Mouse (Mus musculus) limb, embryonic 12.5 days (tissue): ENCODE measurements around the gene Fam160a1. TPM values are rescaled to one million over a fixed set of nuclear protein-coding genes. Genes with fewer than 3 reads are reported as not detected.

Source experiments
- ATAC-seq: fragments of 200-750 bp; cut with Nextera tagmentation; 2 replicates; pipeline ENCODE4 v1.8.0; 2017; ENCODE audit warnings: low read depth, moderate TSS enrichment; ENCODE audit not compliant: insufficient number of reproducible peaks, insufficient read depth, low FRiP score, low TSS enrichment
- H3K27ac ChIP-seq: fragments of 300-500 bp; sonication (generic); 2 replicates; pipeline ENCODE4 v1.5.1; 2016; ENCODE audit warnings: mild to moderate bottlenecking, moderate library complexity
- H3K27me3 ChIP-seq: fragments of 300-500 bp; sonication (generic); 2 replicates; pipeline ENCODE4 v1.6.1; 2016; ENCODE audit warnings: mild to moderate bottlenecking, moderate library complexity
- H3K36me3 ChIP-seq: fragments of 300-500 bp; sonication (generic); 2 replicates; pipeline ENCODE4 v1.6.1; 2016; ENCODE audit warnings: mild to moderate bottlenecking, moderate library complexity
- H3K4me1 ChIP-seq: fragments of 300-500 bp; sonication (generic); replicated peaks from 2 replicates; pipeline ENCODE4 v1.6.1; 2016
- H3K4me2 ChIP-seq: fragments of 300-500 bp; sonication (generic); 2 replicates; pipeline ENCODE4 v1.6.1; 2016; ENCODE audit warnings: mild to moderate bottlenecking, moderate library complexity
- H3K4me3 ChIP-seq: fragments of 300-500 bp; sonication (generic); replicated peaks from 2 replicates; pipeline ENCODE4 v1.5.1; 2016; ENCODE audit warnings: mild to moderate bottlenecking
- H3K9ac ChIP-seq: fragments of 300-500 bp; sonication (generic); replicated peaks from 2 replicates; pipeline ENCODE4 v1.6.1; 2016; ENCODE audit warnings: mild to moderate bottlenecking, moderate library complexity
- H3K9me3 ChIP-seq: fragments of 300-500 bp; sonication (generic); 2 replicates; pipeline ENCODE4 v1.6.1; 2016; ENCODE audit warnings: mild to moderate bottlenecking, moderate library complexity
- WGBS: fragments of 180-500 bp; shearing (Covaris S2); methylation state at CpG from one replicate; pipeline ENCODE4 v1.1.7; 2016; 5-methylcytosine and 5-hydroxymethylcytosine counted together
- polyA plus RNA-seq: library from polyadenylated mRNA; unstranded; fragments of >200 nt; fragmentation: Nextera tagmentation; extraction: Ambion mirVana; gene quantifications from 2 replicates; pipeline ENCODE4 v1.2.1, GENCODE M21; 2016

The Fam160a1 gene
- polyA plus RNA-seq, 1 experiment from 2014 or later, result 2.3 TPM

DNA sequence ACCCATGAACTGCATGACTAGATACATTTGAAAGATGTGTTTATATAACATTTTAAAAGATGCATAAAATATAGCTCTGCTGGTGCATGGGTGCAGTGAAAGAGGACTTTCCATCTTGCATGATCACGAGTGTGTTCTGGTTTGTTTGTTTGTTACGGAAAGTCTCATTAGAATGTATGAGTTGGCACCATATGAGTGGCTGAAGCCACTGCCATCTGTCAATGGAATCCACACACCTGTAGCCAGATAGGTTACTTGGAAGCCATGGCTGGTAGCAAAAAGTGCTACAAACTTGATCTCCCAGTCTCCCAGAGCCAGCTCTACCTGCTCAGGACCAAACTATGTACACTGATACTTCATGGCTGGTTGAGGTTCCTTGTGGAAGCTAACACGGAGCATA lies 161.6 kb downstream of the Fam160a1 start:
- H3K27me3 ChIP-seq, result no peaks in the 10 kb centered on the region
- H3K4me1 ChIP-seq, result peaks cover 10% of the 10 kb centered on the region; the same call in 1 of the 2 replicates
- no peak for ATAC-seq
- H3K4me2 ChIP-seq, result no peak overlapping the region
- no peak overlapping the region for H3K4me3 ChIP-seq
- no peaks in the 10 kb centered on the region for H3K9me3 ChIP-seq
- no peak overlapping the region for H3K9ac ChIP-seq
- no peak overlapping the region for H3K27ac ChIP-seq
- WGBS, result 95% methylated on average over 3 of the region's 3 CpGs
- H3K36me3 ChIP-seq, result peaks cover 6% of the 10 kb centered on the region; the same call in 1 of the 2 replicates

DNA sequence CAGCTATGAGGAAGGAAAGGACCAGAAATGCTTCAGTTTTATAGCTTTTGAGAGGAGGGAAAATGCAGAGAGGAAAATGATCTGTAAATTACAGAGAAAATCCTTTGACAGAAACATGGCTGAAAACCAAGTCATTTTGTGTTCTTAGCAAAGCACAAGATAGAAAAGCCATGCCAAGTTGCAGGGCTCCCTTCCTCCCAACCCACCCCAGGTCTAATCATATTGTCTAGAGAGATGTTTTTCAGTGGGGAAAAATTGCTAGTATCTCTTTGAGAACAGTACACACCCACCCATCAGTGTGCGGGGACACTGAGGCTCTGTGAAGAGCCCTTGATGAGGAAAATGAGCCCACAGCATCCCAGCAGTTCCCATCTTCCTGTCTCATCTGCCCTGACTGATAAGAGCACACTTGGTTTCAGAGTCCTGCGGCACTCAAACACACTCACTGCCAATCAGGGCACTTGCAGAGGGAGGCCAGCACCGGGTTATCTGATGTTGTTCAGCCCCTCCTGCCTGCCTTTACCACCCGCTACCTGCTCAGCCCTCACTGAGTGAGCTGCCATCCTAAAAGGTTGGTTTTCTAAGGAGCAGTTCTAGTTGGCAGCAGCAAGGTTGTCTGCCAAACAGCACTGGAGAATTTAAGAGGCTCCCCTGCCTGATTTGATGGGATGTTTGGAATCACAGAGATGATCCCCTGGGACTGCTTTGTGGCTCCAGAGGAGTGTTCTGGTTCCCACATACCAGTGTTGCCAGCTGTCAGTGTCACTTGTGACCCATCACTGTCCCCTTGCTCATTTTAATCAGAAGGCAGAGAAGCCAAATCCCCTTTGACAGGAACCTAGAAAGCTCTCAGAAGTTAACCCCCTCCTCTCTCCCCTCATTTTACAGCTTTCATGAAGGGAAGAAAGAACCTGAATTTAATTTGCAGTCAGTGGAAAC lies 164.1 kb downstream of the Fam160a1 start:
- peaks cover 6% of the 10 kb centered on the region; the same call in 1 of the 2 replicates for H3K36me3 ChIP-seq
- no peaks in the 10 kb centered on the region for H3K27me3 ChIP-seq
- no peak overlapping the region for H3K4me3 ChIP-seq
- H3K4me1 ChIP-seq, result peaks cover 10% of the 10 kb centered on the region; the same call in 1 of the 2 replicates
- WGBS, result 81% methylated on average over 4 of the region's 4 CpGs
- H3K4me2 ChIP-seq, result no peak overlapping the region
- no peak for ATAC-seq
- H3K9me3 ChIP-seq, result no peaks in the 10 kb centered on the region
- no peak overlapping the region for H3K27ac ChIP-seq
- H3K9ac ChIP-seq, result no peak overlapping the region

DNA sequence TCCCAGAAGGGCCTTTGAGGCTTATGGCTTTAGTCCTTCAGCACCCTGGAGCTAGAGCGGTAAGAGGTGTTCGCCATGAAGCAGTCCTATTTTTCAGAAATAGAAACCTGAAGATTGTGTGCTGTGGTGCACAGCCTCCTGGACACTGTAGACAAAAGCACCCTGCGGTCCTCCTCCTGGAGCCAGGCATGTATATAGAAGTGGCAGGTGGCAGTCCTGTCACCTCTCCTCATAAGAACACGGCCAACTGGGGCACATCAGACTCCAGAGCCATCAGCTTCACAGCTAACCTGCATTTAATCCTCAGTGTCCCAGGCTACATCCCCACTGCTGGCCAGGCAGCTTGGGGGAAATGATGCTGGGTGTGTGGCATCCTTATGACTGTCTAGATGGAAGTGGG lies 167.9 kb downstream of the Fam160a1 start:
- Histone ChIP-seq H3K27me3 (no peaks in the 10 kb centered on the region), H3K4me3 (no peak overlapping the region), H3K9ac (no peak overlapping the region), H3K27ac (no peak overlapping the region), H3K4me1 (no peaks in the 10 kb centered on the region), H3K9me3 (no peaks in the 10 kb centered on the region), H3K36me3 (peaks cover 8% of the 10 kb centered on the region), H3K4me2 (no peak overlapping the region)
- WGBS, result 94% methylated on average over 4 of the region's 4 CpGs
- ATAC-seq, result no peak

DNA sequence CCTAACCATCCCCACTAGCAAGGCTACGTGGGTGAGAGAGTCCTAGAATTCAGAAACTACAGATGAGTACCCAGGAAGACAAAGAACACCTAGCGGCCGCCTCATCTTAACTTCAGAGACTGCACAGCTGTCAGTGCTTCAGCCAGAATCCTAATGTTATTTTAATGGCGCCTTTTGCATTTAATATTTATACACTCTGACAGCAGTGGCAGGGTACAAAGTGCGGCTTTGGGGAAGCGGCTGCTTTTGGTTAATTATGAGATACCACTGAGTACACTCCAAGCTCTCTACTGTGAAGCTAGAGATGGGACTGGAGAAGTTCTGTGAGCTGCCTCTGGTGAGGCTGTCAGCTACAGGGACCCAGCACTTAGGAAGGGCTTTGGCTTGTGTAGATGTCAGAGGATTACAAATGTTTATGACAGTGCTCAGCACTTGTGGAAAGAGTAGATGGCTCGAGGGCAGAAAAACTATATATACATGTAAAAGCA lies 171.5 kb downstream of the Fam160a1 start:
- H3K27ac ChIP-seq, result no peak overlapping the region
- H3K4me1 ChIP-seq, result no peaks in the 10 kb centered on the region
- H3K27me3 ChIP-seq, result no peaks in the 10 kb centered on the region
- no peak overlapping the region for H3K4me3 ChIP-seq
- WGBS, result 87% methylated on average over 7 of the region's 7 CpGs
- no peak overlapping the region for H3K4me2 ChIP-seq
- peaks cover 2% of the 10 kb centered on the region; the same call in 1 of the 2 replicates for H3K36me3 ChIP-seq
- no peak overlapping the region for H3K9ac ChIP-seq
- ATAC-seq, result no peak
- H3K9me3 ChIP-seq, result no peaks in the 10 kb centered on the region

DNA sequence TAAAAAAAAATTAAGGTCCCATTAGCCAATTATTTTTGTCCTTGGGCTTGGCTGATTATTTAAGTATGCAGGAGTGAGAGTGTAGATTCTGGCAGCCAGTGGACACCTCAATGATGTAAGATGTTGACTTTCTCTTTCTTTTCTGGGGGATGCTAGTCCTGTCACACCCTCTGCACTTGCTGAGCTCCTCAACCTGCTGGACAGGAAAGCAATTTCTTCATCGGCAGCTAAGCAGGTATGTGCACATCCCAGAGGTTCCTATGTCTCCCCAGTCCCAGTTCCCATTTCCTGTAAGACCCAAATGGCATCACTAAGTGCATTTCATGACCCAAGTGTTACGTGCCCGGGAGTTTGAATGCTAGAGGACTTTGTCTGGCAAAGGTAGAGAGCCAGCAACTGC lies 172.3 kb downstream of the Fam160a1 start:
- no peak overlapping the region for H3K4me2 ChIP-seq
- H3K27ac ChIP-seq, result no peak overlapping the region
- H3K9ac ChIP-seq, result no peak overlapping the region
- H3K4me3 ChIP-seq, result no peak overlapping the region
- no peaks in the 10 kb centered on the region for H3K4me1 ChIP-seq
- WGBS, result 91% methylated on average over 3 of the region's 3 CpGs
- H3K27me3 ChIP-seq, result no peaks in the 10 kb centered on the region
- peaks cover 2% of the 10 kb centered on the region; the same call in 1 of the 2 replicates for H3K36me3 ChIP-seq
- no peak for ATAC-seq
- H3K9me3 ChIP-seq, result no peaks in the 10 kb centered on the region

DNA sequence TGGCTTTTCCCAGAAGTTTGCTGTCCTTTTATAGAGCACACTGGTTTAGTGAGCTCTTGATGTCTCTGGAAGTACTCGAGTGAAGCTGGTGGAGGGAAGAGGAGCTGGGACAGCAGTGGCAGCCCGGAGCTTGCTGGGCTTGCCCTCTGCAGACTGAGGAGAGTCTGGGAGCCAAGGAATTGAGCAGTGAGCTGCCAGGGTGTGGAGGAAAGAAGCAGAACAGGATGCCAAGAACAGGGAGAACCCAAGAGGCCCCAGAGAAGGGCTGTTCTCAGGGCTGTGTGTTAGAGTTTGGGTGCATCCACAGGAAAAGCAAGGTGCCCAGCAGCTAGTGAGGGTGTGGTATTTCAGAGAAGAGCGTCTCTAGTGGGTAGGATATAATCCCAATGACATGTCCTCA lies 175.3 kb downstream of the Fam160a1 start:
- H3K4me2 ChIP-seq, result no peak overlapping the region
- no peaks in the 10 kb centered on the region for H3K27me3 ChIP-seq
- H3K4me3 ChIP-seq, result no peak overlapping the region
- ATAC-seq, result no peak
- no peak overlapping the region for H3K27ac ChIP-seq
- no peak overlapping the region for H3K9ac ChIP-seq
- WGBS, result 82% methylated on average over 3 of the region's 3 CpGs
- H3K36me3 ChIP-seq, result peaks cover 5% of the 10 kb centered on the region; the same call in 1 of the 2 replicates
- H3K4me1 ChIP-seq, result no peaks in the 10 kb centered on the region
- H3K9me3 ChIP-seq, result no peaks in the 10 kb centered on the region

DNA sequence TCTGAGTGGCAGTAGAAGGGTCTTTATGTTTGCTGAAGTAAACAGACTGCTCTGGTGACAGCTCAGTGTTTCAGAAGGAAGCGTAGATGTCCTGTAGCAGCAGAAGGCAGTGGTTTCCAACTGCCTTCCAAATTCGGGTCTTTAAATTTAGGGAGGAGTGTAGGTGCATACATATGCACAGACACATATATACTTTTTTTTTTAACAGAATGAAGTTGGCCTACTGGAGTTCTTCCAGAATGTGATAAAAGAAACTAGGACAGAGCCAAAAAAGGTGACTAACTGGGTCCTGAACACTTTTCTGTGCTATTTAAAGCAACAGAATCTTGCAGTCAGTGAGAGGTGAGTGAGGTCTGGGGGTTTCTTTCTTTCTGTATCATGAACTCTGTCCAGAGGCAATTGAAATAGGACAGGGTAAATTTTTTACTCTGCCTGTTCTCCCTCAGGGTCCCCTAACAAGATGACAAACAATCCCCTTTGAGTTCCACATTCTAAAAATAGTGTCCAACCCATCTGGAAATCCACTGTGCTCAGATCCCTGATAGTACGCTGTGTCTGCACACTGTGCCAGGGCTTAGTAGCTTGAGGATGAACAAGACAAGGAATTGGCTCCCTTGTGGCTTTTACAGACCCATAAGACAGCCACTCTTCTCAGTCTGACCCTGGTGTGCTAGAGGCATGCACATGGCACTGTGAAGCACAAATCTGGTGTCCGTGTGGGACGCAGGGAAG lies 180.2 kb downstream of the Fam160a1 start:
- no peaks in the 10 kb centered on the region for H3K27me3 ChIP-seq
- H3K9ac ChIP-seq, result no peak overlapping the region
- H3K27ac ChIP-seq, result no peak overlapping the region
- H3K36me3 ChIP-seq, result peaks cover 5% of the 10 kb centered on the region; the same call in 1 of the 2 replicates
- WGBS, result 90% methylated on average over 5 of the region's 5 CpGs
- no peak overlapping the region for H3K4me2 ChIP-seq
- ATAC-seq, result no peak
- H3K4me1 ChIP-seq, result no peaks in the 10 kb centered on the region
- no peaks in the 10 kb centered on the region for H3K9me3 ChIP-seq
- H3K4me3 ChIP-seq, result no peak overlapping the region

DNA sequence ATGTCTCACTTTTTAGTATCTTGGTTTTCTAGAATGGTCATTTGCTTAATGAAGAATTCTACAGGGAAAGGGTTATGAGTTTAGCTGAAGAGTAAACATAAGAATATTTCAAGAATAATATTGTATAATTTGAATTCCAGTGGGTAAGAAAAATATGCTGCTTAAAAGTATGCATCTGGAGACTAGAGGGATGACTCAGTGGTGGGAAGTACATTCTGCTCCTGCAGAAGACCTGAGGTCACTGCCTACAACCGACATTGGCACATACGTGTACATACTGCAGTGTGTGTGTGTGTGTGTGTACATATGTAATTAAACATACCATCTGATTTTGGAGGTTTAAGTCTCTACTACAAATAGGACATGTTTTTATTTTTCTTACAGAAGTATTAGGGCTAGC lies 181.5 kb downstream of the Fam160a1 start:
- H3K4me2 ChIP-seq, result no peak overlapping the region
- H3K36me3 ChIP-seq, result peaks cover 5% of the 10 kb centered on the region; the same call in 1 of the 2 replicates
- no peak overlapping the region for H3K4me3 ChIP-seq
- WGBS, result 91% methylated on average over 2 of the region's 2 CpGs
- no peaks in the 10 kb centered on the region for H3K4me1 ChIP-seq
- no peaks in the 10 kb centered on the region for H3K9me3 ChIP-seq
- no peak for ATAC-seq
- H3K9ac ChIP-seq, result no peak overlapping the region
- H3K27me3 ChIP-seq, result no peaks in the 10 kb centered on the region
- H3K27ac ChIP-seq, result no peak overlapping the region

DNA sequence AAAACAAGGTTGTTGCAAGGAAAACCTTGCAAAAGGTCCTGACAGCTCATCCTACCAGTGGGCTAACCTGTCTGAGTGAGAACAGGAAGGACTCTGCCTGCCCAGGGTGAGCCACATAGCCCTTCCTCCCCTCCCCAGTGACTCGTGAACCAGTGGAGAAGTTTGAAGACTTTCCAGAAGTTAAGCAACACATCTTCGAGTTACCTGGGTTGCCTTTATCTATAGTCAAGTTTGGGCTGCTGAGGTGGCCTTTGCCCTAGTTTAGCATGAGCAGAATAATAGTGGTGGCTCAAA lies 182.0 kb downstream of the Fam160a1 start:
- Histone ChIP-seq H3K9ac (no peak overlapping the region), H3K4me3 (no peak overlapping the region), H3K27me3 (no peaks in the 10 kb centered on the region), H3K27ac (no peak overlapping the region), H3K36me3 (peaks cover 5% of the 10 kb centered on the region; the same call in 1 of the 2 replicates), H3K4me1 (no peaks in the 10 kb centered on the region), H3K9me3 (no peaks in the 10 kb centered on the region), H3K4me2 (no peak overlapping the region)
- ATAC-seq, result no peak
- 80% methylated on average over 2 of the region's 2 CpGs for WGBS

DNA sequence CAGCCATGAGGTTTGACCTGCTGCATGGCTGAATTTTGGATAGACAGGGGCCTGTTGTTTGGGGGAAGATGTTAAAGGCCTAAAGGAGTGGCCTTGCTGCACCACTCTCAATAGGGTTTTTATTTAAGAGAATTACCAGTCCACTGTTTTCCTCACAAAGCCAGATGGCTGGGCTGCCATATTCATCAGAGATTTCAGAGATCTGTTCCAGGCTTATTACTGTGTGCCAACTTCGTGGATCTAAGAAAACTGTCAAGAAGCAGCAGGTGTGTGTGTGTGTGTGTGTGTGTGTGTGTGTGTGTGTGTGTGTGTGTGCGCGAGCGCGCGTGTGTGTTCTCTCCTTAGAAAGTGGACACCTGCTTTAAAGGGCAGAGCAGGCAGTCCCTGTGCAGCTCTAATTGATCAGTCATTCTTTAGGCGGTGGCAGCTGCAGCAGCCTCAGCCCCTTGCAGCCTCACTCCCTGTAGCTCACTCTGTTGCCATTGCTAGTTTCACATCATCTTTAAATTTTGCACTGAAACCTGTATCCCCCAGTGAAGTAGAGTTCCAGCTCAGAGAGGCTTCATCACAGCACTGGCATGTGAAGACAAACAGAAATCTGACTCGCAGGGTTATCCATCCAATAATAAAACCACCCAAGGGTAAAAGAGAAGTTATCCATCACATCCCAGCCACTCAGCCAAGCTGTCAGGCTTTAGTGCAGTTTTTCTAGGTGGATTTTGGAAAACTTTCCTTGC lies 182.5 kb downstream of the Fam160a1 start:
- no peak overlapping the region for H3K27ac ChIP-seq
- H3K9ac ChIP-seq, result no peak overlapping the region
- H3K4me2 ChIP-seq, result no peak overlapping the region
- H3K36me3 ChIP-seq, result peaks cover 5% of the 10 kb centered on the region; the same call in 1 of the 2 replicates
- no peak for ATAC-seq
- no peak overlapping the region for H3K4me3 ChIP-seq
- H3K27me3 ChIP-seq, result no peaks in the 10 kb centered on the region
- WGBS, result 91% methylated on average over 8 of the region's 8 CpGs
- no peaks in the 10 kb centered on the region for H3K9me3 ChIP-seq
- no peaks in the 10 kb centered on the region for H3K4me1 ChIP-seq

DNA sequence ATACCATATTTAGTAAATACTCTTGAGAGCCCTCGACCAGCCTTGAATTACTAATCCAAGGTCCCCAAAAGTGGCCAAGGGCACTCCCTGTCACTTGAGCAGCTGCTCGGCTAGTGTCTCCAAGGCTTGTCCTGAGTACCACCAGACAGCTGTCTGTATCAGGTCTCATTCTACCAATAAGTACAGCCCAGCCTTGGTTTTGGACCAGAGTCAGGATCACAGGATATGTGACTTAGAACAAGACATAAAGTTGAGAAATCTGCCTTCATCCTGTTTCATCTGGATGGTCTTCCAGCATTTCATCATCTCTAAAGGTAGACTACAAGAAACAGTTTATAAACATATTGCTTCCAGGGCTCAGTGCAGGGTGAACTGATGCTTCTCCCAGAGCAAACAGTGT lies 183.4 kb downstream of the Fam160a1 start:
- no peak overlapping the region for H3K9ac ChIP-seq
- H3K4me3 ChIP-seq, result no peak overlapping the region
- no peak overlapping the region for H3K27ac ChIP-seq
- H3K4me2 ChIP-seq, result no peak overlapping the region
- no peak for ATAC-seq
- no peaks in the 10 kb centered on the region for H3K27me3 ChIP-seq
- no peaks in the 10 kb centered on the region for H3K9me3 ChIP-seq
- peaks cover 5% of the 10 kb centered on the region; the same call in 1 of the 2 replicates for H3K36me3 ChIP-seq
- H3K4me1 ChIP-seq, result no peaks in the 10 kb centered on the region
- WGBS, result 86% methylated on average over 2 of the region's 2 CpGs
